Mouse (Mus musculus): ENCODE measurements around the gene Dusp12. TPM values are rescaled to one million over a fixed set of nuclear protein-coding genes. Genes with fewer than 3 reads are reported as not detected.

Dusp12 gene
- polyA plus RNA-seq (2015; fragmentation: Nextera tagmentation; extraction: Ambion mirVana): 24.9 and 30.1 TPM in 2 replicates

GRCm38 (mm10) chr1:170884978-170885561 is at the start of gene Dusp12, which contains the start of gene Gm26620:
TSS of gene Dusp12 (minus strand) at chr1:170885540.
TSS of gene Gm26620 (plus strand) at chr1:170885065.
- Histone ChIP-seq H3K4me1 (peaks cover 22% of the 10 kb centered on the region), H3K27ac (replicated peaks) (peak within 1 kb of the TSS; percentile 46), H3K4me2 (peak within 1 kb of the TSS; percentile 85), H3K4me3 (peak within 1 kb of the TSS; percentile 71), H3K27me3 (replicated peaks) (no peaks in the 10 kb centered on the region), H3K9me3 (no peaks in the 10 kb centered on the region), H3K9ac (peak within 1 kb of the TSS; percentile 89), H3K36me3 (peaks cover 21% of the 10 kb centered on the region)
- ATAC-seq (ENCODE audit: extremely low read depth, insufficient number of reproducible peaks, low FRiP score, low TSS enrichment): peak; percentile 73
- WGBS: under 1% methylated on average over 46 of the region's 46 CpGs

- Histone ChIP-seq H3K9me3 (0 out of 2 replicates have a peak, but pooled peaks cover 5% of the 10 kb centered on the region), H3K9ac (no peak overlapping the region), H3K27me3 (replicated peaks) (no peaks in the 10 kb centered on the region), H3K36me3 (no peaks in the 10 kb centered on the region), H3K4me3 (no peak overlapping the region), H3K27ac (replicated peaks) (no peak overlapping the region), H3K4me1 (no peaks in the 10 kb centered on the region), H3K4me2 (no peak overlapping the region)
- WGBS: 64% methylated on average over 2 of the region's 2 CpGs
- no peak for ATAC-seq (ENCODE audit: extremely low read depth, insufficient number of reproducible peaks, low FRiP score, low TSS enrichment)
These were observed 49.0 kb upstream of the Dusp12 start for GRCm38 (mm10) chr1:170934383-170934782.

- H3K36me3 ChIP-seq: no peaks in the 10 kb centered on the region
- no peak overlapping the region for H3K4me3 ChIP-seq
- H3K27ac ChIP-seq (replicated peaks): no peak overlapping the region
- no peak overlapping the region for H3K9ac ChIP-seq
- 0 out of 2 replicates have a peak, but pooled peaks cover 5% of the 10 kb centered on the region for H3K9me3 ChIP-seq
- H3K27me3 ChIP-seq (replicated peaks): no peaks in the 10 kb centered on the region
- no peak for ATAC-seq (ENCODE audit: extremely low read depth, insufficient number of reproducible peaks, low FRiP score, low TSS enrichment)
- no peak overlapping the region for H3K4me2 ChIP-seq
- WGBS: 78% methylated on average over 1 of the region's 1 CpGs
- no peaks in the 10 kb centered on the region for H3K4me1 ChIP-seq
These were observed 48.6 kb upstream of the Dusp12 start for GRCm38 (mm10) chr1:170933940-170934339.

GRCm38 (mm10) chr1:170933386-170933920 is 48.1 kb upstream of the Dusp12 start:
- no peak for ATAC-seq (ENCODE audit: extremely low read depth, insufficient number of reproducible peaks, low FRiP score, low TSS enrichment)
- no peak overlapping the region for H3K4me2 ChIP-seq
- no peaks in the 10 kb centered on the region for H3K36me3 ChIP-seq
- H3K9ac ChIP-seq: no peak overlapping the region
- no peak overlapping the region for H3K27ac ChIP-seq (replicated peaks)
- 76% methylated on average over 6 of the region's 6 CpGs for WGBS
- H3K4me1 ChIP-seq: no peaks in the 10 kb centered on the region
- no peak overlapping the region for H3K4me3 ChIP-seq
- H3K9me3 ChIP-seq: 0 out of 2 replicates have a peak, but pooled peaks cover 5% of the 10 kb centered on the region
- no peaks in the 10 kb centered on the region for H3K27me3 ChIP-seq (replicated peaks)

GRCm38 (mm10) chr1:170932043-170932442 is 46.7 kb upstream of the Dusp12 start:
- ATAC-seq (ENCODE audit: extremely low read depth, insufficient number of reproducible peaks, low FRiP score, low TSS enrichment): no peak
- 63% methylated on average over 3 of the region's 3 CpGs for WGBS
- Histone ChIP-seq H3K4me3 (no peak overlapping the region), H3K27me3 (replicated peaks) (no peaks in the 10 kb centered on the region), H3K4me1 (no peaks in the 10 kb centered on the region), H3K4me2 (no peak overlapping the region), H3K36me3 (no peaks in the 10 kb centered on the region), H3K9ac (no peak overlapping the region), H3K9me3 (0 out of 2 replicates have a peak, but pooled peaks cover 5% of the 10 kb centered on the region), H3K27ac (replicated peaks) (no peak overlapping the region)

GRCm38 (mm10) chr1:170929245-170929644 is 43.9 kb upstream of the Dusp12 start:
- H3K9me3 ChIP-seq: no peaks in the 10 kb centered on the region
- WGBS: 75% methylated on average over 4 of the region's 4 CpGs
- no peaks in the 10 kb centered on the region for H3K4me1 ChIP-seq
- no peak for ATAC-seq (ENCODE audit: extremely low read depth, insufficient number of reproducible peaks, low FRiP score, low TSS enrichment)
- H3K4me2 ChIP-seq: no peak overlapping the region
- H3K27ac ChIP-seq (replicated peaks): no peak overlapping the region
- no peak overlapping the region for H3K4me3 ChIP-seq
- no peak overlapping the region for H3K9ac ChIP-seq
- no peaks in the 10 kb centered on the region for H3K36me3 ChIP-seq
- H3K27me3 ChIP-seq (replicated peaks): no peaks in the 10 kb centered on the region

GRCm38 (mm10) chr1:170928467-170928866 is 43.1 kb upstream of the Dusp12 start:
- Histone ChIP-seq H3K4me3 (no peak overlapping the region), H3K4me2 (no peak overlapping the region), H3K36me3 (no peaks in the 10 kb centered on the region), H3K27me3 (replicated peaks) (no peaks in the 10 kb centered on the region), H3K9me3 (no peaks in the 10 kb centered on the region), H3K4me1 (no peaks in the 10 kb centered on the region), H3K9ac (no peak overlapping the region), H3K27ac (replicated peaks) (no peak overlapping the region)
- ATAC-seq (ENCODE audit: extremely low read depth, insufficient number of reproducible peaks, low FRiP score, low TSS enrichment): no peak
- WGBS: 71% methylated on average over 2 of the region's 2 CpGs

GRCm38 (mm10) chr1:170927378-170927777 is 42.0 kb upstream of the Dusp12 start, which contains the start of gene Fcrla:
TSS of gene Fcrla (minus strand) at chr1:170927583.
- Histone ChIP-seq H3K9me3 (no peaks in the 10 kb centered on the region), H3K27me3 (replicated peaks) (no peaks in the 10 kb centered on the region), H3K27ac (replicated peaks) (no peak within 1 kb of the TSS), H3K36me3 (no peaks in the 10 kb centered on the region), H3K4me1 (no peaks in the 10 kb centered on the region), H3K4me2 (no peak within 1 kb of the TSS), H3K4me3 (no peak within 1 kb of the TSS), H3K9ac (no peak within 1 kb of the TSS)
- no peak for ATAC-seq (ENCODE audit: extremely low read depth, insufficient number of reproducible peaks, low FRiP score, low TSS enrichment)
- WGBS: 75% methylated on average over 3 of the region's 3 CpGs

- no peaks in the 10 kb centered on the region for H3K27me3 ChIP-seq (replicated peaks)
- WGBS: 44% methylated on average over 6 of the region's 6 CpGs
- H3K4me3 ChIP-seq: no peak overlapping the region
- H3K4me2 ChIP-seq: no peak overlapping the region
- H3K9me3 ChIP-seq: no peaks in the 10 kb centered on the region
- no peaks in the 10 kb centered on the region for H3K4me1 ChIP-seq
- H3K9ac ChIP-seq: no peak overlapping the region
- no peaks in the 10 kb centered on the region for H3K36me3 ChIP-seq
- no peak overlapping the region for H3K27ac ChIP-seq (replicated peaks)
- no peak for ATAC-seq (ENCODE audit: extremely low read depth, insufficient number of reproducible peaks, low FRiP score, low TSS enrichment)
These were observed 41.6 kb upstream of the Dusp12 start for GRCm38 (mm10) chr1:170926941-170927340.

- H3K27ac ChIP-seq (replicated peaks): no peak overlapping the region
- no peak for ATAC-seq (ENCODE audit: extremely low read depth, insufficient number of reproducible peaks, low FRiP score, low TSS enrichment)
- no peaks in the 10 kb centered on the region for H3K36me3 ChIP-seq
- H3K4me1 ChIP-seq: no peaks in the 10 kb centered on the region
- H3K9ac ChIP-seq: no peak overlapping the region
- H3K27me3 ChIP-seq (replicated peaks): no peaks in the 10 kb centered on the region
- 53% methylated on average over 6 of the region's 6 CpGs for WGBS
- H3K9me3 ChIP-seq: no peaks in the 10 kb centered on the region
- no peak overlapping the region for H3K4me3 ChIP-seq
- peak overlapping the region; percentile 38 for H3K4me2 ChIP-seq
These were observed 39.1 kb upstream of the Dusp12 start for GRCm38 (mm10) chr1:170924485-170924884.

GRCm38 (mm10) chr1:170919308-170919707 is 34.0 kb upstream of the Dusp12 start:
- peaks cover 16% of the 10 kb centered on the region for H3K4me1 ChIP-seq
- no peak overlapping the region for H3K4me3 ChIP-seq
- H3K27ac ChIP-seq (replicated peaks): no peak overlapping the region
- ATAC-seq (ENCODE audit: extremely low read depth, insufficient number of reproducible peaks, low FRiP score, low TSS enrichment): no peak
- H3K9ac ChIP-seq: no peak overlapping the region
- no peaks in the 10 kb centered on the region for H3K27me3 ChIP-seq (replicated peaks)
- WGBS: 87% methylated on average over 8 of the region's 8 CpGs
- H3K4me2 ChIP-seq: no peak overlapping the region
- H3K36me3 ChIP-seq: no peaks in the 10 kb centered on the region
- H3K9me3 ChIP-seq: peaks cover 3% of the 10 kb centered on the region; the same call in 1 of the 2 replicates

- no peak overlapping the region for H3K9ac ChIP-seq
- H3K36me3 ChIP-seq: no peaks in the 10 kb centered on the region
- ATAC-seq (ENCODE audit: extremely low read depth, insufficient number of reproducible peaks, low FRiP score, low TSS enrichment): no peak; the same call in 1 of the 2 replicates
- H3K4me1 ChIP-seq: peaks cover 16% of the 10 kb centered on the region
- peaks cover 3% of the 10 kb centered on the region; the same call in 1 of the 2 replicates for H3K9me3 ChIP-seq
- H3K4me3 ChIP-seq: no peak overlapping the region
- H3K27ac ChIP-seq (replicated peaks): peak overlapping the region; percentile 74
- peak overlapping the region; percentile 16 for H3K4me2 ChIP-seq
- 16% methylated on average over 5 of the region's 5 CpGs for WGBS
- peaks cover 31% of the 10 kb centered on the region for H3K27me3 ChIP-seq (replicated peaks)
These were observed 30.3 kb upstream of the Dusp12 start for GRCm38 (mm10) chr1:170915657-170916056.
